Mouse (Mus musculus) lung, adult 2 months (tissue): ENCODE data around the gene Cops7b. TPM values are rescaled to one million over a fixed set of nuclear protein-coding genes. Genes with fewer than 3 reads are reported as not detected.
"Not testable (repeated sequence)": the region's sequence is repeated elsewhere in the genome, so short reads cannot be mapped to it uniquely, and the experiment has no call there.

ENCODE experiments used
- DNase-seq: peaks from one replicate; pipeline ENCODE4 v3.0.0; 2022
- H3K4me1 ChIP-seq: fragments of 200-500 bp; 2 replicates; pipeline ENCODE4 v1.6.1; 2011; ENCODE audit warnings: low read length; ENCODE audit not compliant: control insufficient read depth, insufficient read depth
- H3K4me3 ChIP-seq: fragments of 200-500 bp; replicated peaks from 2 replicates; pipeline ENCODE3; 2011; ENCODE audit warnings: low read depth, mild to moderate bottlenecking, control low read depth, low read length; ENCODE audit errors: extremely low read depth
- CTCF ChIP-seq: fragments of 200-500 bp; IDR thresholded peaks from 2 replicates; pipeline ENCODE4 v1.5.1; 2011; ENCODE audit warnings: mild to moderate bottlenecking, low read length, control low read depth; ENCODE audit not compliant: insufficient read depth
- POLR2A ChIP-seq: fragments of 200-500 bp; IDR thresholded peaks from 2 replicates; pipeline ENCODE4 v1.6.1; 2011; ENCODE audit warnings: low read depth, mild to moderate bottlenecking, control low read depth, low read length, borderline replicate concordance; ENCODE audit errors: extremely low read depth
- WGBS: fragments of 180-500 bp; shearing (Covaris S2); methylation state at CpG from one replicate; pipeline ENCODE4 v1.1.7; 2018; 5-methylcytosine and 5-hydroxymethylcytosine counted together
- polyA plus RNA-seq: library from polyadenylated mRNA; depleted of rRNA; stranded (reverse); fragments of >200 nt; gene quantifications from 2 replicates; pipeline ENCODE4 v1.2.3, GENCODE M21; 2012; rRNA removed

Gene Cops7b
- 23.2 and 30.2 TPM in 2 replicates for polyA plus RNA-seq

- WGBS, result under 1% methylated on average over 26 of the region's 26 CpGs
- peak; percentile 97 for DNase-seq
- TF ChIP-seq CTCF (no peak), POLR2A (peak; percentile 59; the same call in 1 of the 2 replicates)
- H3K4me3 ChIP-seq, result peak within 1 kb of the TSS; percentile 76
- peaks cover 6% of the 10 kb centered on the region for H3K4me1 ChIP-seq
Observed at GRCm38 (mm10) chr1:86582451-86583096, at the start of gene Cops7b, which contains the start of gene Pde6d. Cops7b (plus strand) TSS chr1:86582904. Pde6d (minus strand) TSS chr1:86582629.

DNA sequence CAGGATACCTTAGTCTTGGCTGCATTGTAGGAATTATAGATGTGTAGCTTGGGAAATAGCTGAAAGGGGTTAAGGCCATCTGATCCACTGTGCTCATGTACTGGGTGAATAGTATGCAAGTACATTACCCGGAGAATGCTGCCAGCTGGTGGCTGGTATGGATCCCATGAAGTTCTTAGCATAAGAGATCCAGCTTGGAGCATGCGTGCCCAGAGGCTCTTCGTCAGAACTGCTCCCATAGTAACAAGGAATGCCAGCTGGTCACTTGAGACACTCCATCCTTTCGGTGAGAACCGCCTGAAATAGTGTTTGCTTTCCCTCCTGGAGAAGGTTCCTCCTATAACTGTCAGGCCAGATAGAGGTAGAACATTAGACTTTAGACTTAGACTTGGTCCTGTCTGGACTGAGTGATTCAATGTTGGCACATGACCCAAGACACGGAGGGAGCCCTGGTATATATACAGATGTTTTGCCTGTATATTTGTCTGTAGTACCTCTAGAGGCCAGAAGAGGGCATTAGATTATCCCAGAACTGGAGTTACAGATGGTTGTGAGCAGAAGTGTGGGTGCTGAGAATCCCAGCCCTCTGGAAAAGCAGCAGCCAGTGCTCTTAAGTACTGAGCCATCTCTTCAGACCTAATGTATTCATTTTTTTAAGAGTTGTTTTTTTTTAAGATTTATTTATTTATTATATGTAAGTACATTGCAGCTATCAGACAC lies 49.1 kb upstream of the Cops7b start:
- DNase-seq, result peak; percentile 25
- 67% methylated on average over 6 of the region's 6 CpGs for WGBS
- H3K4me3 ChIP-seq, result no peak overlapping the region
- H3K4me1 ChIP-seq, result peaks cover 8% of the 10 kb centered on the region
- TF ChIP-seq CTCF, result 0 out of 2 replicates have a peak, but pooled peaks have one; percentile 3
- TF ChIP-seq POLR2A, result no peak

- 69% methylated on average over 3 of the region's 3 CpGs for WGBS
- no peak for DNase-seq
- Histone ChIP-seq H3K4me1 (no peaks in the 10 kb centered on the region), H3K4me3 (no peak overlapping the region)
- TF ChIP-seq CTCF (peak; percentile 41; the same call in 1 of the 2 replicates), POLR2A (no peak)
Observed at GRCm38 (mm10) chr1:86538383-86538782, 44.3 kb upstream of the Cops7b start.

GRCm38 (mm10) chr1:86539583-86539982 lies 43.1 kb upstream of the Cops7b start:
- H3K4me1 ChIP-seq, H3K4me3 ChIP-seq, DNase-seq: not testable (repeated sequence)
- 89% methylated on average over 12 of the region's 12 CpGs for WGBS

DNA sequence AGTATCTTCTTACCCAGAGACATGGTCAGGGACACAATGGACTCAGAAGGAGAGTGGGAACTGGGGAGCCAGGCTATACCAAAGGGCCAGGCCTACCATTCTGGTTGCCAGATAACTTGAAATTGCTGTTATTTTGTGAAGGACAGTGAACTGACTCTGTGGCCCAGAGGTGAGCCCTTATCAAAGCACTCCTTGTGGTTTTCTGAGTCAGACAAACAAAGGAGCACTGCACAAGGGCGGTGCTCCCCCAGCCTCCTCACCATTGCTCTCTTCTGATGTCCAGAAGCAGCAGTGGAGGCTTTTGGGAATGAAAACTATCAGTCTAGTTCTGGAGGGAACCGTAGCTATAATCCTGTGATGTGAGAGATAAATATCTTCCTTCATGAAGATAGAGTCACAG lies 40.1 kb upstream of the Cops7b start:
- no peaks in the 10 kb centered on the region for H3K4me1 ChIP-seq
- WGBS, result 77% methylated on average over 2 of the region's 2 CpGs
- no peak for DNase-seq
- no peak overlapping the region for H3K4me3 ChIP-seq
- TF ChIP-seq CTCF (no peak), POLR2A (no peak)

DNA sequence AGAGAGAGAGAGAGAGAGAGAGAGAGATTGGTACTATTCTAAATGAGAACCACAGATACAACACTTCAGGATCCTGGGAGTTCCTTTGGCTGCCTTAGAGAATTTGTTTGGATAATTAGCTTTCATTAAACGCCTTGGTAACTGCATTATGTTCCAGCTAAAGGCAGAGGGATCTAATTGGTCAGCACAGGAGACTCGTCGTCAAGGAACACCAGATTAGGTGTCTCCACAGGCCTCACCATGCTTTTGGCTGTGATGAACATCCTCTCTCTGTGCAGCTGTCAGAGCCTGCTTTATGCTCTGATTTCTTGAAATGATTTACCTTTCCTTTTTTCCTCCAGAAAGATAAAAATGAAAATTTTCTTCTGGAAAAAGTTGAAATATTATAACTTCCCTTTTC lies 35.9 kb upstream of the Cops7b start:
- no peak for TF ChIP-seq CTCF
- TF ChIP-seq POLR2A, result no peak
- DNase-seq, result no peak
- 80% methylated on average over 3 of the region's 3 CpGs for WGBS
- no peak overlapping the region for H3K4me3 ChIP-seq
- no peaks in the 10 kb centered on the region for H3K4me1 ChIP-seq

GRCm38 (mm10) chr1:86551299-86551698 lies 31.4 kb upstream of the Cops7b start:
- DNase-seq, result no peak
- 80% methylated on average over 4 of the region's 4 CpGs for WGBS
- Histone ChIP-seq H3K4me3 (no peak overlapping the region), H3K4me1 (no peaks in the 10 kb centered on the region)
- TF ChIP-seq CTCF, result no peak
- no peak for TF ChIP-seq POLR2A

DNA sequence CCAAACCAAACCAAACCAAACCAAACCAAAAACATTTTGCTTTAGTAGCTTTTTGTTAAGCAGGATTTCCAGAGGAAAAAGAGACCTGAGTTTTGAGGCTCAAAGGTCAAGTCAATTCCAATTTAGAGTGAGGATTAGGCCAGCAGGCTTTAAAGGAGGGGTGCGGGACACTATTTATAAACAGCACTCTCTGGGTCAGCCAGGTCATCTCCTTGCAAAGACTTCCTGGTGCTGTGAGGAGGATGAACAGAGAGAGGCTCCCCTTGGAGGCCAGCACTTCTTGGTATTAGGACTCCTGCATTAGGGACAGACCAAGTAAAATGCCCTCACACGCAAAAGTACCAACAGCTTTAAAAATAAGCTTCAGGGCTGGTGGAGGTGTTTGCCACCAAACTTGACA lies 30.8 kb upstream of the Cops7b start:
- DNase-seq, result no peak
- no peak overlapping the region for H3K4me3 ChIP-seq
- no peak for TF ChIP-seq CTCF
- no peak for TF ChIP-seq POLR2A
- no peaks in the 10 kb centered on the region for H3K4me1 ChIP-seq
- WGBS, result 60% methylated on average over 2 of the region's 2 CpGs

- Histone ChIP-seq H3K4me1 (no peaks in the 10 kb centered on the region), H3K4me3 (no peak overlapping the region)
- DNase-seq, result no peak
- WGBS, result 90% methylated on average over 3 of the region's 3 CpGs
- TF ChIP-seq POLR2A (no peak), CTCF (no peak)
Observed at GRCm38 (mm10) chr1:86555665-86556064, 27.0 kb upstream of the Cops7b start.

DNA sequence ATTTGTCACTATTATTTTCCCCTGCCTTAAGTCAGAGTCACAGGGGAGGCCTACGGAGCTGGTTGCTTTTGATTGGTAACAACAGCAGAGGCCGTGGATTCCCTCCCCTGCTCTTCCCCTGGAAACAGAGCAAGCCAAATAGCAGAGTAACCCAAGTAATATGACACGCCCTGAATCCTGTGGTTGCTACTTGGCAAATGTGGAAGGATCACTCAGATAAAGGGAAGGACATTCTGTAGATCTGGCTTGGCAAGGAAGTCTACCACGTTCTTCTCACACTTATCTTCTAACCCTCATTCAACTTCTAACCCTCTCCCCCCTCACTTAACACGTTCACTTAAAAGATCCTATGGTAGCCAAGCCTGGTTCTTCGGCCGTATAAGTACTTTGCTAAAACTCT lies 24.8 kb upstream of the Cops7b start:
- H3K4me3 ChIP-seq, result no peak overlapping the region
- 54% methylated on average over 7 of the region's 7 CpGs for WGBS
- DNase-seq, result no peak
- no peaks in the 10 kb centered on the region for H3K4me1 ChIP-seq
- no peak for TF ChIP-seq CTCF
